ENCODE assay signal across 15 mouse cellular contexts in genomic region chr11:121289859-121290258, GRCm38 (mm10). TPM values are rescaled to one million over a fixed set of nuclear protein-coding genes. Genes with fewer than 3 reads are reported as not detected.
DNase-seq lines count a peak whose midpoint lies in the region; ATAC-seq and TF ChIP-seq lines count a peak whose summit lies in the region.
"Had no signal": no experiment of that assay in that cellular context is flagged by ENCODE, and none has a peak within 500 bp of the region (broad histone marks: within the 10 kb centered on the region; RNA-seq: fewer than 3 reads in every experiment).

No protein-coding gene starts in this region.

- no peaks in the 10 kb centered on the region for H3K27me3 ChIP-seq in stomach, postnatal 0 days (ENCODE audit: control insufficient read depth, insufficient read depth, low read length)
- H3K27me3 ChIP-seq: limb, embryonic 12.5 days; lung, embryonic 15.5 days had no signal

- H3K4me3 ChIP-seq in layer of hippocampus, adult 2 months: no peak overlapping the region
- no peak overlapping the region for H3K4me3 ChIP-seq in stomach, postnatal 0 days (ENCODE audit: low read depth, low read length)
- H3K4me3 ChIP-seq: limb, embryonic 12.5 days; lung, embryonic 15.5 days; myocyte had no signal

- TF ChIP-seq CTCF in layer of hippocampus, adult 2 months (conservative IDR thresholded peaks at IDR 0.05): peak; percentile 69
- TF ChIP-seq CTCF in stomach, postnatal 0 days (IDR thresholded peaks at IDR 0.05; ENCODE audit: low read depth): peak; percentile 65

- no peak overlapping the region for H3K27ac ChIP-seq in layer of hippocampus, adult 2 months
- no peak overlapping the region for H3K27ac ChIP-seq in stomach, postnatal 0 days (replicated peaks)
- H3K27ac ChIP-seq: limb, embryonic 12.5 days; lung, embryonic 15.5 days had no signal

- 93% methylated on average over 3 of the region's 3 CpGs for WGBS in stomach, postnatal 0 days

- peaks cover 10% of the 10 kb centered on the region for H3K36me3 ChIP-seq in stomach, postnatal 0 days (ENCODE audit: control insufficient read depth, insufficient read depth, low read length)

- no peaks in the 10 kb centered on the region for H3K9me3 ChIP-seq in stomach, postnatal 0 days (ENCODE audit: control insufficient read depth, low read length)
- H3K9me3 ChIP-seq: limb, embryonic 12.5 days; lung, embryonic 15.5 days had no signal

- no peak for ATAC-seq in CD4-positive, CD25-positive, alpha-beta regulatory T cell, adult 4 months
- ATAC-seq in stomach, postnatal 0 days (ENCODE audit: low FRiP score, low TSS enrichment): 0 out of 2 replicates have a peak, but pooled peaks have one; percentile 56
- ATAC-seq: inflammation-experienced regulatory T-cells, adult 6 months had no signal

- no peaks in the 10 kb centered on the region for H3K4me1 ChIP-seq in stomach, postnatal 0 days (replicated peaks; ENCODE audit: control insufficient read depth, insufficient read depth)
- H3K4me1 ChIP-seq: limb, embryonic 12.5 days; lung, embryonic 15.5 days had no signal

- DNase-seq in CD4-positive, CD25-positive, alpha-beta regulatory T cell, adult 2 months (ENCODE audit: low read depth, low spot score): peak; percentile 15
- no peak for DNase-seq in layer of hippocampus, adult 2 months (ENCODE audit: low spot score in 2 of 2)
- DNase-seq in layer of hippocampus, postnatal 10 days (ENCODE audit: low spot score in 2 of 2): no peak
- peak; percentile 6 for DNase-seq in thymus, postnatal 14 days
- no peak for DNase-seq in thymus, postnatal 4 days
- no peak for DNase-seq in stomach, postnatal 0 days (ENCODE audit: low spot score)
- DNase-seq in ovary, postnatal 36 days (ENCODE audit: low spot score): no peak
- DNase-seq: cerebellum, adult 2 months; heart, postnatal 36 days; layer of hippocampus, postnatal 36 days had no signal

- H3K4me2 ChIP-seq in stomach, postnatal 0 days (replicated peaks; ENCODE audit: low read depth): no peak overlapping the region
- H3K4me2 ChIP-seq: limb, embryonic 12.5 days; lung, embryonic 15.5 days had no signal

- no peak overlapping the region for H3K9ac ChIP-seq in stomach, postnatal 0 days (ENCODE audit: low read length)
- H3K9ac ChIP-seq: limb, embryonic 12.5 days; lung, embryonic 15.5 days had no signal

- no peak for TF ChIP-seq EP300 in stomach, postnatal 0 days (optimal IDR thresholded peaks at IDR 0.05)

RNA-seq across cellular contexts. Expression of gene Foxk2, which starts 30.1 kb away (rescaled TPM):
- 1 to 10 TPM; 4.1 to 6.1 TPM for polyA plus RNA-seq in CD4-positive, CD25-positive, alpha-beta regulatory T cell, adult 4 months (2017; shearing (Covaris generic))
- 10 to 100 TPM; 69.1 to 76.5 TPM for total RNA-seq in layer of hippocampus, adult 2 months (2021)
- total RNA-seq in layer of hippocampus, postnatal 10 days (2021): 100 to 1,000 TPM in 1 of 2 experiments, 10 to 100 TPM in 1; 93.6 to 102 TPM
- polyA plus RNA-seq in stomach, postnatal 0 days (2015; fragmentation: Nextera tagmentation; extraction: Ambion mirVana): 3.4 and 5.3 TPM in 2 replicates

RNA-seq across cellular contexts. Expression of gene Narf, which starts 52.8 kb away (rescaled TPM):
- polyA plus RNA-seq in CD4-positive, CD25-positive, alpha-beta regulatory T cell, adult 4 months (2017; shearing (Covaris generic)): 10 to 100 TPM; 30.1 to 41.9 TPM
- total RNA-seq in layer of hippocampus, adult 2 months (2021): 10 to 100 TPM; 42.4 to 48.1 TPM
- 10 to 100 TPM; 58.2 to 71.4 TPM for total RNA-seq in layer of hippocampus, postnatal 10 days (2021)
- polyA plus RNA-seq in stomach, postnatal 0 days (2015; fragmentation: Nextera tagmentation; extraction: Ambion mirVana): 19.3 and 19.8 TPM in 2 replicates

Comparison
In these comparisons a context has a peak if more than half of its experiments do, and no peak if none do; other contexts are left out.
1. DNase-seq: peak in CD4-positive, CD25-positive, alpha-beta regulatory T cell, adult 2 months (single experiment) and thymus, postnatal 14 days (single experiment); none in layer of hippocampus, adult 2 months (0 of 2), layer of hippocampus, postnatal 10 days (0 of 2), thymus, postnatal 4 days (single experiment), stomach, postnatal 0 days (single experiment) and ovary, postnatal 36 days (single experiment).